Mouse (Mus musculus): ENCODE measurements around the gene Hoxa1.

The Hoxa1 gene

GRCm38 (mm10) chr6:52158276-52159051, at the start of gene Hoxa1:
Hoxa1 (minus strand) TSS chr6:52158317.
- in situ Hi-C loops (cut with MseI, MboI), result no loop called here

- in situ Hi-C loops (cut with MseI, MboI), result loop anchor here (10.0 to 25.0 kb wide), 3 partner anchors 203 to 595 kb away; no protein-coding TSS in a partner anchor
These were observed 49.5 kb upstream of the Hoxa1 start for GRCm38 (mm10) chr6:52207684-52207976.

GRCm38 (mm10) chr6:52206882-52207683, 49.0 kb upstream of the Hoxa1 start:
- in situ Hi-C loops (cut with MseI, MboI), result loop anchor here (10.0 to 25.0 kb wide), 3 partner anchors 202 to 595 kb away; no protein-coding TSS in a partner anchor

GRCm38 (mm10) chr6:52205638-52206621, 47.8 kb upstream of the Hoxa1 start:
- in situ Hi-C loops (cut with MseI, MboI), result loop anchor here (10.0 to 25.0 kb wide), 3 partner anchors 201 to 594 kb away; no protein-coding TSS in a partner anchor

GRCm38 (mm10) chr6:52205221-52205620, 47.1 kb upstream of the Hoxa1 start:
- in situ Hi-C loops (cut with MseI, MboI), result loop anchor here (10.0 to 25.0 kb wide), 3 partner anchors 200 to 593 kb away; no protein-coding TSS in a partner anchor

- in situ Hi-C loops (cut with MseI, MboI), result loop anchor here (10.0 to 25.0 kb wide), 3 partner anchors 199 to 592 kb away; no protein-coding TSS in a partner anchor
These were observed 46.1 kb upstream of the Hoxa1 start, which contains the start of gene Hoxa5 for GRCm38 (mm10) chr6:52204050-52204752. Hoxa5 (minus strand) TSS chr6:52204587.

GRCm38 (mm10) chr6:52203371-52204049, 45.4 kb upstream of the Hoxa1 start:
- in situ Hi-C loops (cut with MseI, MboI), result loop anchor here (10.0 to 25.0 kb wide), 3 partner anchors 199 to 591 kb away; no protein-coding TSS in a partner anchor

GRCm38 (mm10) chr6:52203121-52203370, 44.9 kb upstream of the Hoxa1 start:
- in situ Hi-C loops (cut with MseI, MboI), result loop anchor here (10.0 to 25.0 kb wide), 3 partner anchors 198 to 591 kb away; no protein-coding TSS in a partner anchor

GRCm38 (mm10) chr6:52202362-52203120, 44.4 kb upstream of the Hoxa1 start:
- in situ Hi-C loops (cut with MseI, MboI), result loop anchor here (10.0 to 25.0 kb wide), 3 partner anchors 198 to 590 kb away; no protein-coding TSS in a partner anchor

- in situ Hi-C loops (cut with MseI, MboI), result loop anchor here (10.0 to 25.0 kb wide), 3 partner anchors 196 to 589 kb away; no protein-coding TSS in a partner anchor
These were observed 43.2 kb upstream of the Hoxa1 start for GRCm38 (mm10) chr6:52201269-52201668.

- in situ Hi-C loops (cut with MseI, MboI), result loop anchor here (10.0 to 25.0 kb wide), 3 partner anchors 196 to 588 kb away; no protein-coding TSS in a partner anchor
These were observed 42.7 kb upstream of the Hoxa1 start for GRCm38 (mm10) chr6:52200751-52201250.

GRCm38 (mm10) chr6:52200073-52200750, 42.1 kb upstream of the Hoxa1 start:
- in situ Hi-C loops (cut with MseI, MboI), result loop anchor here (10.0 to 25.0 kb wide), 3 partner anchors 195 to 588 kb away; no protein-coding TSS in a partner anchor

- in situ Hi-C loops (cut with MseI, MboI), result no loop called here
These were observed 39.2 kb upstream of the Hoxa1 start for GRCm38 (mm10) chr6:52197271-52197670.

- in situ Hi-C loops (cut with MseI, MboI), result no loop called here
These were observed 38.7 kb upstream of the Hoxa1 start for GRCm38 (mm10) chr6:52196811-52197210.

GRCm38 (mm10) chr6:52194690-52195089, 36.6 kb upstream of the Hoxa1 start:
- in situ Hi-C loops (cut with MseI, MboI), result no loop called here

GRCm38 (mm10) chr6:52191860-52192550, 33.9 kb upstream of the Hoxa1 start:
- in situ Hi-C loops (cut with MseI, MboI), result no loop called here
